Mouse (Mus musculus) CH12.LX (cell line): ENCODE results near the gene Fam3c. TPM values are rescaled to one million over a fixed set of nuclear protein-coding genes. Genes with fewer than 3 reads are reported as not detected.

Source experiments
- DNase-seq: peaks from one replicate; pipeline ENCODE4 v3.0.0-alpha.2; 2013; ENCODE audit errors: extremely low read depth
- H3K27ac ChIP-seq: 2 replicates; pipeline ENCODE4 v1.5.1; 2012; ENCODE audit warnings: low read depth, mild to moderate bottlenecking, control low read depth, moderate library complexity; ENCODE audit not compliant: insufficient read depth
- H3K27me3 ChIP-seq: replicated peaks from 2 replicates; pipeline ENCODE3; 2012; ENCODE audit warnings: inconsistent platforms
- H3K36me3 ChIP-seq, 2 experiments: replicated peaks in 1 of 2; 2 replicates each; pipeline versions ENCODE3 to v1.6.1; 2012; ENCODE audit warnings: inconsistent platforms in 1 of 2, low read length in 1 of 2, mild to moderate bottlenecking in 1 of 2, mixed read lengths in 1 of 2, moderate library complexity in 1 of 2; ENCODE audit not compliant: control insufficient read depth in 1 of 2, insufficient read depth in 1 of 2
- H3K4me1 ChIP-seq, 2 experiments: 2 replicates each; pipeline ENCODE4 v1.6.1; 2012; ENCODE audit warnings: inconsistent platforms in 1 of 2, moderate library complexity in 1 of 2; ENCODE audit not compliant: insufficient read depth in 2 of 2, control insufficient read depth in 1 of 2
- H3K4me2 ChIP-seq: 2 replicates; pipeline ENCODE4 v1.6.1; 2012; ENCODE audit warnings: low read depth, mild to moderate bottlenecking, control low read depth; ENCODE audit not compliant: poor library complexity, insufficient read depth, severe bottlenecking
- H3K4me3 ChIP-seq, 3 experiments: fragments of 150-350 bp in 1 of 3; sonication (generic) in 1 of 3; replicated peaks in 1 of 3; 2 replicates each; pipeline versions ENCODE3 to v1.5.1; 2011 to 2012; ENCODE audit warnings: low read depth in 2 of 3, low read length in 2 of 3, mild to moderate bottlenecking in 2 of 3, moderate library complexity in 2 of 3, control low read depth in 1 of 3, improper control_type of control experiment in 1 of 3, inconsistent platforms in 1 of 3, mixed read lengths in 1 of 3; ENCODE audit not compliant: poor library complexity in 1 of 3
- H3K79me2 ChIP-seq: replicated peaks from 2 replicates; pipeline ENCODE4 v1.6.1; 2012; ENCODE audit warnings: mild to moderate bottlenecking, moderate library complexity; ENCODE audit not compliant: control insufficient read depth, poor library complexity, insufficient read depth, severe bottlenecking; ENCODE audit errors: extremely low read depth
- H3K9ac ChIP-seq: 2 replicates; pipeline ENCODE4 v1.6.1; 2012; ENCODE audit warnings: low read depth, mild to moderate bottlenecking, control low read depth, moderate library complexity; ENCODE audit not compliant: insufficient read depth
- H3K9me3 ChIP-seq: replicated peaks from 2 replicates; pipeline ENCODE3; 2012; ENCODE audit warnings: low read length, inconsistent platforms, mixed read lengths
- BHLHE40 ChIP-seq: IDR thresholded peaks from 2 replicates; pipeline ENCODE4 v1.6.1; 2011; ENCODE audit warnings: mild to moderate bottlenecking, low read depth, low read length, improper control_type of control experiment
- CHD1 ChIP-seq: IDR thresholded peaks from 2 replicates; pipeline ENCODE4 v1.6.1; 2012; ENCODE audit warnings: low read depth, low read length, improper control_type of control experiment, inconsistent platforms
- CHD2 ChIP-seq: IDR thresholded peaks from 2 replicates; pipeline ENCODE4 v1.6.1; 2011; ENCODE audit warnings: low read length, improper control_type of control experiment
- CTCF ChIP-seq, 2 experiments: IDR thresholded peaks in 1 of 2; conservative IDR thresholded peaks in 1 of 2; 2 replicates each; pipeline ENCODE4 v1.5.1; 2011 to 2012; ENCODE audit warnings: low read depth in 2 of 2, low read length in 2 of 2, improper control_type of control experiment in 1 of 2, inconsistent platforms in 1 of 2, mild to moderate bottlenecking in 1 of 2, moderate library complexity in 1 of 2
- ELF1 ChIP-seq: IDR thresholded peaks from 2 replicates; pipeline ENCODE4 v1.6.1; 2014; ENCODE audit warnings: low read depth, mild to moderate bottlenecking, inconsistent platforms, low read length, improper control_type of control experiment
- GABPA ChIP-seq: IDR thresholded peaks from 2 replicates; pipeline ENCODE4 v1.6.1; 2012; ENCODE audit warnings: low read depth, low read length, improper control_type of control experiment, inconsistent platforms; ENCODE audit not compliant: insufficient replicate concordance
- HCFC1 ChIP-seq: IDR thresholded peaks from 2 replicates; pipeline ENCODE4 v1.6.1; 2012; ENCODE audit warnings: low read depth, mild to moderate bottlenecking, inconsistent platforms, low read length, improper control_type of control experiment
- JUN ChIP-seq: IDR thresholded peaks from 2 replicates; pipeline ENCODE4 v1.6.1; 2011; ENCODE audit warnings: low read depth, mild to moderate bottlenecking, low read length, improper control_type of control experiment, moderate library complexity; ENCODE audit not compliant: insufficient read depth
- JUND ChIP-seq: conservative IDR thresholded peaks from 2 replicates; pipeline ENCODE4 v1.6.1; 2011; ENCODE audit warnings: low read depth, low read length, improper control_type of control experiment
- KAT2A ChIP-seq: IDR thresholded peaks from 2 replicates; pipeline ENCODE4 v1.6.1; 2012; ENCODE audit warnings: low read length, improper control_type of control experiment, inconsistent platforms; ENCODE audit not compliant: insufficient replicate concordance
- MAFK ChIP-seq: IDR thresholded peaks from 2 replicates; pipeline ENCODE4 v1.6.1; 2011; ENCODE audit warnings: low read length, improper control_type of control experiment; ENCODE audit not compliant: insufficient replicate concordance
- MYC ChIP-seq: IDR thresholded peaks from 2 replicates; pipeline ENCODE4 v1.6.1; 2011; ENCODE audit warnings: low read depth, mild to moderate bottlenecking, improper control_type of control experiment, low read length
- NELFE ChIP-seq: IDR thresholded peaks from 2 replicates; pipeline ENCODE4 v1.6.1; 2011; ENCODE audit warnings: low read depth, low read length, improper control_type of control experiment
- PAX5 ChIP-seq: IDR thresholded peaks from 2 replicates; pipeline ENCODE4 v1.6.1; 2012; ENCODE audit warnings: low read length, inconsistent platforms, mixed read lengths
- POLR2AphosphoS2 ChIP-seq: IDR thresholded peaks from 2 replicates; pipeline ENCODE4 v1.6.1; 2011; ENCODE audit warnings: low read depth, low read length, improper control_type of control experiment
- RAD21 ChIP-seq: IDR thresholded peaks from 2 replicates; pipeline ENCODE4 v1.6.1; 2011; ENCODE audit warnings: low read depth, mild to moderate bottlenecking, low read length, improper control_type of control experiment, moderate library complexity
- SIN3A ChIP-seq: IDR thresholded peaks from 2 replicates; pipeline ENCODE4 v1.6.1; 2012; ENCODE audit warnings: low read length, improper control_type of control experiment, inconsistent platforms
- SMC3 ChIP-seq: IDR thresholded peaks from 2 replicates; pipeline ENCODE4 v1.6.1; 2011; ENCODE audit warnings: low read depth, low read length, improper control_type of control experiment
- TBP ChIP-seq: conservative IDR thresholded peaks from 2 replicates; pipeline ENCODE4 v1.6.1; 2011; ENCODE audit warnings: low read depth, low read length, improper control_type of control experiment
- UBTF ChIP-seq: IDR thresholded peaks from 2 replicates; pipeline ENCODE4 v1.6.1; 2012; ENCODE audit warnings: low read depth, mild to moderate bottlenecking, inconsistent platforms, low read length, improper control_type of control experiment, moderate library complexity
- USF1 ChIP-seq: IDR thresholded peaks from 2 replicates; pipeline ENCODE4 v1.6.1; 2014; ENCODE audit warnings: low read depth, mild to moderate bottlenecking, inconsistent platforms, low read length, improper control_type of control experiment
- USF2 ChIP-seq: conservative IDR thresholded peaks from 2 replicates; pipeline ENCODE4 v1.6.1; 2011; ENCODE audit warnings: low read depth, low read length, improper control_type of control experiment
- ZKSCAN1 ChIP-seq: IDR thresholded peaks from 2 replicates; pipeline ENCODE4 v1.6.1; 2012; ENCODE audit warnings: low read depth, inconsistent platforms, low read length, improper control_type of control experiment, borderline replicate concordance
- ZMIZ1 ChIP-seq: IDR thresholded peaks from 2 replicates; pipeline ENCODE4 v1.6.1; 2012; ENCODE audit warnings: low read depth, mild to moderate bottlenecking, inconsistent platforms, low read length, improper control_type of control experiment
- dilution Hi-C: fragments of 300-500 bp; cut with MboI; formaldehyde crosslinking; loops from 2 replicates; pipeline ENCODE4 v1.14.3; 2020; ENCODE audit warnings: low sequenced_read_pairs; ENCODE audit not compliant: extremely low pct_unique_long_range_greater_than_20kb, extremely low pct_ligation_motif_present
- in situ Hi-C: fragments of 300-500 bp; cut with MboI; formaldehyde crosslinking; loops from 3 replicates; pipeline ENCODE4 v1.14.3; 2019; ENCODE audit warnings: low sequenced_read_pairs, low pct_ligation_motif_present, low pct_unique_long_range_greater_than_20kb, mixed read lengths
- polyA plus RNA-seq: library from polyadenylated mRNA; unstranded; fragments of >175 nt; gene quantifications from 2 replicates; pipeline ENCODE4 v1.2.1, GENCODE M21; 2012; ENCODE audit warnings: low read depth; ENCODE audit not compliant: insufficient read length
- total RNA-seq, 2 experiments: library from RNA; depleted of rRNA; stranded (reverse); fragments of 300-350 nt in 1 of 2; fragments of >200 nt in 1 of 2; gene quantifications; 2 replicates each; pipeline ENCODE4 v1.2.3; 2012 to 2014

The Fam3c gene
- total and polyA plus RNA-seq, 3 experiments = 61.9 to 155 (median 95.9) TPM

- no peaks in the 10 kb centered on the region for H3K79me2 ChIP-seq
- H3K4me1 ChIP-seq = peaks cover 6 to 13% of the 10 kb centered on the region in 2 experiments; a peak in 3 of 4 replicates
- H3K36me3 ChIP-seq = no peaks in the 10 kb centered on the region
- H3K4me3 ChIP-seq = no peak overlapping the region
- H3K9ac ChIP-seq = no peak overlapping the region
- no peaks in the 10 kb centered on the region for H3K27me3 ChIP-seq
- in situ Hi-C loops = no loop called here
- dilution Hi-C loops = no loop called here
- no peak overlapping the region for H3K27ac ChIP-seq
- H3K4me2 ChIP-seq = no peak overlapping the region
- peaks cover 2% of the 10 kb centered on the region for H3K9me3 ChIP-seq
- no peak for DNase-seq
- TF ChIP-seq GABPA = no peak
- no peak for TF ChIP-seq TBP
- no peak for TF ChIP-seq PAX5
- no peak for TF ChIP-seq USF1
- TF ChIP-seq UBTF = no peak
- no peak for TF ChIP-seq CHD2
- no peak for TF ChIP-seq NELFE
- TF ChIP-seq USF2 = no peak
- no peak for TF ChIP-seq POLR2AphosphoS2
- no peak for TF ChIP-seq JUN
- no peak for TF ChIP-seq KAT2A
- TF ChIP-seq ZMIZ1 = no peak
- TF ChIP-seq HCFC1 = no peak
- no peak for TF ChIP-seq SIN3A
- TF ChIP-seq JUND = no peak
- TF ChIP-seq ELF1 = no peak
- no peak for TF ChIP-seq BHLHE40
- no peak for TF ChIP-seq SMC3
These were observed 18.7 kb upstream of the Fam3c start for GRCm38 (mm10) chr6:22374791-22375190.

DNA sequence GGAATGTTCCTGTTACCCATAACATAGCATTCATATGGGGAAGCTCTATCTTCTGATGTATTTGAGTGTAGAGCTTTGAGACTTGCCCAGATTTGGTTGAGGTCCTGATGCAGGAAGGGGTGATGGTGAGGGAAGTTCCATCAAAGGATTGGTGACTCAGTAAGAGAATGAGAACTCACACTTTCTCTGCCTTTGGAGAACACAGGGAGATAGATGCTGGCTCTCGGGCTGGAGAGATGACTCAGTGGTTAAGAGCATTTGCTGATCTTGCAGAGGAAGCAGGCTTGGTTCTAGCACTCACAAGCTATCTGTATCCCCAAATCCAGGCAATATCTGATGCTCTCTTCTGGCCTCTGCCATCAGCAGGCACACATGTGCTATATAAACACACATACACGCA, 17.4 kb upstream of the Fam3c start:
- H3K9me3 ChIP-seq = no peaks in the 10 kb centered on the region
- H3K4me1 ChIP-seq = peaks cover 0 to 4% of the 10 kb centered on the region in 2 experiments; a peak in 3 of 4 replicates
- no peak overlapping the region for H3K4me3 ChIP-seq
- DNase-seq = no peak
- TF ChIP-seq CTCF (conservative IDR thresholded peaks at IDR 0.05 in 1 of 2, IDR thresholded peaks at IDR 0.05 in 1 of 2; ENCODE audit: low read depth in 2 of 2, low read length in 2 of 2) (no peak), CHD1 (no peak), MYC (no peak), ZKSCAN1 (no peak), RAD21 (no peak), MAFK (0 out of 2 replicates have a peak, but pooled peaks have one; percentile 13)
- dilution Hi-C loops (no loop called here), in situ Hi-C loops (no loop called here)
- H3K4me2 ChIP-seq = no peak overlapping the region
- no peaks in the 10 kb centered on the region for H3K36me3 ChIP-seq
- H3K27ac ChIP-seq = no peak overlapping the region
- no peak overlapping the region for H3K9ac ChIP-seq
- H3K27me3 ChIP-seq = no peaks in the 10 kb centered on the region
- H3K79me2 ChIP-seq = no peaks in the 10 kb centered on the region
